Mouse (Mus musculus) thymus, adult 2 months (tissue): ENCODE measurements at regions not wholly inside any gene's neighbourhood (a gene's known extent, or its start where the extent isn't known, plus 50 kb on each side); places are given as distances from the start of the nearest gene placed in this dataset.

Experiments
- CTCF ChIP-seq: fragments of 200-500 bp; IDR thresholded peaks from 2 replicates; pipeline ENCODE4 v1.5.1; 2012; ENCODE audit warnings: mild to moderate bottlenecking, control low read depth, low read length, moderate library complexity, borderline replicate concordance; ENCODE audit not compliant: control insufficient read depth, poor library complexity, insufficient read depth; ENCODE audit errors: extremely low read depth
- POLR2A ChIP-seq: fragments of 200-500 bp; IDR thresholded peaks from 2 replicates; pipeline ENCODE4 v1.6.1; 2012; ENCODE audit warnings: mild to moderate bottlenecking, low read length, control low read depth, moderate library complexity; ENCODE audit not compliant: control insufficient read depth, poor library complexity, insufficient read depth; ENCODE audit errors: extremely low read depth

DNA sequence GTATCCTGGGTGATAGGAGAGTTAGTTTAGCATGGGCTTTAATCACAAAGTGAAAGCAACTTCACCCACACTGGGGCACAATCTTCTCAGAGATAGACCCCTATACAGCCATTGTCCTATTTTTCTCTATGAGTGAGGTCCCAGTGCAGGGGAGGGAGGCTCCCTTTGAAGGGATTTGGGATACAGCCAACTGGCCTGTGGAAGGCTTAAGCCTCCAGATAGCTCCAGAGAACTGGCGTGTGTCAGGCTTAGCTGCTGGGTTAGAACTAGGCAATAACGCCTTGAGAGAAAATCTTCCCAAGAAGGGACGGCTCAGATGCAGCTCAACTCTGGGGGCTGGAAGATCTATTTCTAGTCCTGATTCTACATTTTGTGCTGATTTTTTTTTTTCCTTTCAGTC, 397.4 kb upstream of the Zdhhc25 start:
- TF ChIP-seq POLR2A (no peak), CTCF (no peak)
